Mouse (Mus musculus) MEL (cell line): ENCODE results near the gene Mia3. TPM values are rescaled to one million over a fixed set of nuclear protein-coding genes. Genes with fewer than 3 reads are reported as not detected.

Experiments used
- DNase-seq: peaks from one replicate; pipeline ENCODE4 v3.0.0; 2011; ENCODE audit warnings: low read depth, low spot score
- H3K27ac ChIP-seq: 2 replicates; pipeline ENCODE4 v1.5.1; 2012; ENCODE audit warnings: low read depth, mild to moderate bottlenecking, control low read depth, low read length, moderate library complexity; ENCODE audit not compliant: control insufficient read depth
- H3K27me3 ChIP-seq, 2 experiments: fragments of 150-350 bp in 1 of 2; sonication (generic) in 1 of 2; 2 replicates each; pipeline ENCODE4 v1.6.1; 2012; ENCODE audit warnings: low read length in 2 of 2, mild to moderate bottlenecking in 2 of 2, improper control_type of control experiment in 1 of 2, moderate library complexity in 1 of 2; ENCODE audit not compliant: insufficient read depth in 2 of 2, control insufficient read depth in 1 of 2
- H3K36me3 ChIP-seq, 2 experiments: 2 replicates each; pipeline ENCODE4 v1.6.1; 2012 to 2014; ENCODE audit warnings: low read length in 2 of 2, improper control_type of control experiment in 1 of 2, inconsistent platforms in 1 of 2, mild to moderate bottlenecking in 1 of 2; ENCODE audit not compliant: insufficient read depth in 2 of 2, control insufficient read depth in 1 of 2
- H3K4me1 ChIP-seq, 2 experiments: fragments of 150-350 bp in 1 of 2; sonication (generic) in 1 of 2; 2 replicates each; pipeline ENCODE4 v1.6.1; 2012; ENCODE audit warnings: low read length in 2 of 2, improper control_type of control experiment in 1 of 2, mild to moderate bottlenecking in 1 of 2; ENCODE audit not compliant: insufficient read depth in 2 of 2, control insufficient read depth in 1 of 2
- H3K4me3 ChIP-seq, 2 experiments: fragments of 150-350 bp in 1 of 2; sonication (generic) in 1 of 2; 2 replicates each; pipeline ENCODE4 v1.5.1; 2012; ENCODE audit warnings: low read depth in 2 of 2, low read length in 2 of 2, mild to moderate bottlenecking in 2 of 2, moderate library complexity in 2 of 2, control low read depth in 1 of 2, improper control_type of control experiment in 1 of 2; ENCODE audit not compliant: control insufficient read depth in 1 of 2, insufficient read depth in 1 of 2
- H3K79me2 ChIP-seq: 2 replicates; pipeline ENCODE4 v1.6.1; 2012; ENCODE audit warnings: mild to moderate bottlenecking, low read length, moderate library complexity; ENCODE audit not compliant: control insufficient read depth, poor library complexity, insufficient read depth
- H3K9ac ChIP-seq: 2 replicates; pipeline ENCODE4 v1.6.1; 2012; ENCODE audit warnings: low read depth, mild to moderate bottlenecking, control low read depth, low read length, moderate library complexity; ENCODE audit not compliant: control insufficient read depth, poor library complexity, severe bottlenecking
- H3K9me3 ChIP-seq: fragments of 150-350 bp; sonication (generic); replicated peaks from 2 replicates; pipeline ENCODE4 v1.6.1; 2012; ENCODE audit warnings: mild to moderate bottlenecking, low read length, improper control_type of control experiment, moderate library complexity; ENCODE audit not compliant: insufficient read depth
- BHLHE40 ChIP-seq: IDR thresholded peaks from 2 replicates; pipeline ENCODE4 v1.6.1; 2012; ENCODE audit warnings: low read depth, mild to moderate bottlenecking, inconsistent platforms, low read length, improper control_type of control experiment, borderline replicate concordance
- CHD1 ChIP-seq: IDR thresholded peaks from 2 replicates; pipeline ENCODE4 v1.6.1; 2012; ENCODE audit warnings: low read depth, mild to moderate bottlenecking, inconsistent platforms, low read length, improper control_type of control experiment
- CHD2 ChIP-seq: IDR thresholded peaks from 2 replicates; pipeline ENCODE4 v1.6.1; 2011; ENCODE audit warnings: low read length, improper control_type of control experiment
- CTCF ChIP-seq, 3 experiments: IDR thresholded peaks in 2 of 3; conservative IDR thresholded peaks in 1 of 3; 2 replicates each; pipeline ENCODE4 v1.5.1; 2011 to 2012; ENCODE audit warnings: low read length in 3 of 3, low read depth in 2 of 3, mild to moderate bottlenecking in 2 of 3, improper control_type of control experiment in 1 of 3, inconsistent platforms in 1 of 3, mixed read lengths in 1 of 3, moderate library complexity in 1 of 3; ENCODE audit not compliant: control insufficient read depth in 1 of 3, insufficient read depth in 1 of 3, poor library complexity in 1 of 3, severe bottlenecking in 1 of 3
- E2F4 ChIP-seq: IDR thresholded peaks from 2 replicates; pipeline ENCODE4 v1.6.1; 2011; ENCODE audit warnings: low read depth, low read length, improper control_type of control experiment, borderline replicate concordance
- EP300 ChIP-seq, 2 experiments: IDR thresholded peaks; 2 replicates each; pipeline ENCODE4 v1.6.1; 2011; ENCODE audit warnings: improper control_type of control experiment in 2 of 2, low read length in 2 of 2, low read depth in 1 of 2, mild to moderate bottlenecking in 1 of 2
- GABPA ChIP-seq: IDR thresholded peaks from 2 replicates; pipeline ENCODE4 v1.6.1; 2012; ENCODE audit warnings: low read depth, mild to moderate bottlenecking, inconsistent platforms, low read length, improper control_type of control experiment, moderate library complexity
- GATA1 ChIP-seq: IDR thresholded peaks from 2 replicates; pipeline ENCODE4 v1.6.1; 2011; ENCODE audit warnings: low read depth, low read length, improper control_type of control experiment
- HCFC1 ChIP-seq: IDR thresholded peaks from 2 replicates; pipeline ENCODE4 v1.6.1; 2012; ENCODE audit warnings: low read depth, mild to moderate bottlenecking, inconsistent platforms, low read length, improper control_type of control experiment, moderate library complexity
- JUND ChIP-seq: IDR thresholded peaks from 2 replicates; pipeline ENCODE4 v1.6.1; 2011; ENCODE audit warnings: low read depth, mild to moderate bottlenecking, improper control_type of control experiment, low read length
- KAT2A ChIP-seq: conservative IDR thresholded peaks from 2 replicates; pipeline ENCODE4 v1.6.1; 2012; ENCODE audit warnings: low read depth, low read length, improper control_type of control experiment, inconsistent platforms
- MAFK ChIP-seq: IDR thresholded peaks from 2 replicates; pipeline ENCODE4 v1.6.1; 2011; ENCODE audit warnings: low read depth, mild to moderate bottlenecking, low read length, improper control_type of control experiment, borderline replicate concordance
- MAX ChIP-seq: IDR thresholded peaks from 2 replicates; pipeline ENCODE4 v1.6.1; 2011; ENCODE audit warnings: low read length, improper control_type of control experiment
- MEF2A ChIP-seq: IDR thresholded peaks from 2 replicates; pipeline ENCODE4 v1.6.1; 2014; ENCODE audit warnings: low read depth, mild to moderate bottlenecking, inconsistent platforms, low read length, improper control_type of control experiment; ENCODE audit not compliant: poor library complexity, insufficient replicate concordance, severe bottlenecking; ENCODE audit errors: extremely low read depth
- MXI1 ChIP-seq: IDR thresholded peaks from 2 replicates; pipeline ENCODE4 v1.6.1; 2011; ENCODE audit warnings: mild to moderate bottlenecking, low read depth, low read length, improper control_type of control experiment
- MYB ChIP-seq: IDR thresholded peaks from 2 replicates; pipeline ENCODE4 v1.6.1; 2011; ENCODE audit warnings: mild to moderate bottlenecking, low read depth, low read length, improper control_type of control experiment
- MYC ChIP-seq: IDR thresholded peaks from 2 replicates; pipeline ENCODE4 v1.6.1; 2011; ENCODE audit warnings: low read depth, mild to moderate bottlenecking, low read length, improper control_type of control experiment, moderate library complexity
- NELFE ChIP-seq: IDR thresholded peaks from 2 replicates; pipeline ENCODE4 v1.6.1; 2011; ENCODE audit warnings: low read depth, low read length, improper control_type of control experiment
- NRF1 ChIP-seq: IDR thresholded peaks from 2 replicates; pipeline ENCODE4 v1.6.1; 2014; ENCODE audit warnings: low read depth, mild to moderate bottlenecking, inconsistent platforms, low read length, improper control_type of control experiment, moderate library complexity; ENCODE audit not compliant: poor library complexity, insufficient read depth, severe bottlenecking
- POLR2AphosphoS5 ChIP-seq: IDR thresholded peaks from 2 replicates; pipeline ENCODE4 v1.6.1; 2012; ENCODE audit warnings: low read depth, borderline replicate concordance, mild to moderate bottlenecking, inconsistent platforms, low read length, moderate library complexity, mixed read lengths
- RAD21 ChIP-seq: IDR thresholded peaks from 2 replicates; pipeline ENCODE4 v1.6.1; 2011; ENCODE audit warnings: mild to moderate bottlenecking, low read depth, low read length, improper control_type of control experiment
- RCOR1 ChIP-seq: IDR thresholded peaks from 2 replicates; pipeline ENCODE4 v1.6.1; 2012; ENCODE audit warnings: low read depth, mild to moderate bottlenecking, inconsistent platforms, low read length, improper control_type of control experiment
- SIN3A ChIP-seq: IDR thresholded peaks from 2 replicates; pipeline ENCODE4 v1.6.1; 2012; ENCODE audit warnings: low read length, improper control_type of control experiment, inconsistent platforms
- SMC3 ChIP-seq: IDR thresholded peaks from 2 replicates; pipeline ENCODE4 v1.6.1; 2011; ENCODE audit warnings: low read depth, low read length, improper control_type of control experiment
- TBP ChIP-seq: IDR thresholded peaks from 2 replicates; pipeline ENCODE4 v1.8.0; 2011; ENCODE audit warnings: low read depth, low read length, improper control_type of control experiment
- TCF12 ChIP-seq: IDR thresholded peaks from 2 replicates; pipeline ENCODE4 v1.6.1; 2014; ENCODE audit warnings: low read depth, mild to moderate bottlenecking, inconsistent platforms, low read length, improper control_type of control experiment, moderate library complexity
- USF2 ChIP-seq, 2 experiments: IDR thresholded peaks; 2 replicates each; pipeline ENCODE4 v1.6.1; 2011 to 2012; ENCODE audit warnings: improper control_type of control experiment in 2 of 2, low read length in 2 of 2, borderline replicate concordance in 1 of 2, inconsistent platforms in 1 of 2, low read depth in 1 of 2, mild to moderate bottlenecking in 1 of 2; ENCODE audit not compliant: insufficient read depth in 1 of 2
- ZC3H11A ChIP-seq: IDR thresholded peaks from 2 replicates; pipeline ENCODE4 v1.6.1; 2012; ENCODE audit warnings: low read depth, mild to moderate bottlenecking, inconsistent platforms, low read length, improper control_type of control experiment
- ZKSCAN1 ChIP-seq: IDR thresholded peaks from 2 replicates; pipeline ENCODE4 v1.6.1; 2012; ENCODE audit warnings: low read depth, mild to moderate bottlenecking, inconsistent platforms, low read length, improper control_type of control experiment, moderate library complexity
- ZMIZ1 ChIP-seq: IDR thresholded peaks from 2 replicates; pipeline ENCODE4 v1.6.1; 2012; ENCODE audit warnings: low read depth, mild to moderate bottlenecking, inconsistent platforms, low read length, improper control_type of control experiment, moderate library complexity
- polyA plus RNA-seq, 2 experiments: library from polyadenylated mRNA; stranded (reverse) in 1 of 2; unstranded in 1 of 2; fragments of >175 nt in 1 of 2; fragments of >200 nt in 1 of 2; gene quantifications; 2 replicates each; pipeline versions ENCODE4 v1.2.1 to v1.2.4; 2012; ENCODE audit warnings: low replicate concordance in 2 of 2, low read depth in 1 of 2; ENCODE audit not compliant: insufficient read length in 2 of 2, insufficient read depth in 1 of 2, missing spikeins in 1 of 2
- total RNA-seq: library from RNA; depleted of rRNA; stranded (reverse); fragments of 300-350 nt; gene quantifications from 2 replicates; pipeline ENCODE4 v1.2.3, GENCODE M21; 2012

Mia3 gene
- total and polyA plus RNA-seq, 3 experiments, result 47.6 to 50.1 TPM; not detected in 1

- no peaks in the 10 kb centered on the region for H3K79me2 ChIP-seq
- peaks cover 3 to 16% of the 10 kb centered on the region in 2 experiments; a peak in 3 of 4 replicates for H3K4me1 ChIP-seq
- no peak overlapping the region for H3K9ac ChIP-seq
- no peak for DNase-seq
- TF ChIP-seq RCOR1, result no peak
- no peak for TF ChIP-seq POLR2AphosphoS5
- TF ChIP-seq MEF2A, result no peak
- TF ChIP-seq MYC, result no peak
- no peak for TF ChIP-seq MXI1
- TF ChIP-seq NELFE, result no peak
- no peak for TF ChIP-seq EP300 (IDR thresholded peaks at IDR 0.05; ENCODE audit: low read depth in 1 of 2, low read length in 2 of 2)
- TF ChIP-seq CTCF (IDR thresholded peaks at IDR 0.05 in 2 of 3, conservative IDR thresholded peaks at IDR 0.05 in 1 of 3; ENCODE audit: control insufficient read depth in 1 of 3, insufficient read depth in 1 of 3, low read depth in 2 of 3, low read length in 3 of 3, poor library complexity in 1 of 3, severe bottlenecking in 1 of 3), result no peak
- no peak for TF ChIP-seq ZMIZ1
- TF ChIP-seq BHLHE40, result no peak
- TF ChIP-seq MYB, result no peak
- TF ChIP-seq JUND, result no peak
- TF ChIP-seq MAX, result no peak
- H3K27ac ChIP-seq, result no peak overlapping the region
- no peak overlapping the region for H3K4me3 ChIP-seq
- H3K36me3 ChIP-seq, result peaks cover 0 to 19% of the 10 kb centered on the region in 2 experiments; a peak in 2 of 4 replicates
- H3K9me3 ChIP-seq, result no peaks in the 10 kb centered on the region
- H3K27me3 ChIP-seq, result no peaks in the 10 kb centered on the region
These were observed 10.5 kb downstream of the Mia3 start for GRCm38 (mm10) chr1:183358901-183359300.

GRCm38 (mm10) chr1:183349840-183350239 is 19.5 kb downstream of the Mia3 start:
- H3K79me2 ChIP-seq, result peaks cover 3% of the 10 kb centered on the region; the same call in 1 of the 2 replicates
- H3K9me3 ChIP-seq, result no peaks in the 10 kb centered on the region
- H3K27me3 ChIP-seq, result no peaks in the 10 kb centered on the region
- no peaks in the 10 kb centered on the region; a peak in 1 of 4 replicates for H3K36me3 ChIP-seq
- H3K9ac ChIP-seq, result no peak overlapping the region
- no peak overlapping the region for H3K4me3 ChIP-seq
- DNase-seq, result peak; percentile 92
- peaks cover 0 to 5% of the 10 kb centered on the region in 2 experiments; a peak in 1 of 4 replicates for H3K4me1 ChIP-seq
- no peak overlapping the region for H3K27ac ChIP-seq
- TF ChIP-seq USF2 (IDR thresholded peaks at IDR 0.05; ENCODE audit: borderline replicate concordance in 1 of 2, insufficient read depth in 1 of 2, low read depth in 1 of 2, low read length in 2 of 2), result no peak
- TF ChIP-seq TBP, result no peak
- no peak for TF ChIP-seq E2F4
- TF ChIP-seq NELFE, result no peak
- no peak for TF ChIP-seq POLR2AphosphoS5
- no peak for TF ChIP-seq HCFC1
- TF ChIP-seq MYB, result no peak
- TF ChIP-seq CHD1, result no peak
- TF ChIP-seq GABPA, result no peak
- peak; percentile 73 for TF ChIP-seq RAD21
- TF ChIP-seq SMC3, result peak; percentile 78
- TF ChIP-seq BHLHE40, result no peak
- TF ChIP-seq MAFK, result no peak
- TF ChIP-seq SIN3A, result no peak
- no peak for TF ChIP-seq KAT2A
- no peak for TF ChIP-seq CHD2
- TF ChIP-seq EP300 (IDR thresholded peaks at IDR 0.05; ENCODE audit: low read depth in 1 of 2, low read length in 2 of 2), result peak in 1 of 2 experiments; percentile 25; a peak in 1 of 4 replicates
- no peak for TF ChIP-seq MAX
- no peak for TF ChIP-seq TCF12
- TF ChIP-seq ZC3H11A, result peak; percentile 49
- TF ChIP-seq CTCF (IDR thresholded peaks at IDR 0.05 in 2 of 3, conservative IDR thresholded peaks at IDR 0.05 in 1 of 3; ENCODE audit: control insufficient read depth in 1 of 3, insufficient read depth in 1 of 3, low read depth in 2 of 3, low read length in 3 of 3, poor library complexity in 1 of 3, severe bottlenecking in 1 of 3), result peak; percentile 10 to 83 (median 59); a peak in 5 of 6 replicates
- TF ChIP-seq NRF1, result no peak
- TF ChIP-seq MYC, result 0 out of 2 replicates have a peak, but pooled peaks have one; percentile 39
- no peak for TF ChIP-seq GATA1
- TF ChIP-seq ZKSCAN1, result no peak
